Mouse (Mus musculus): Measurements from ENCODE around the gene Ermp1. TPM values are rescaled to one million over a fixed set of nuclear protein-coding genes. Genes with fewer than 3 reads are reported as not detected.

Ermp1 gene
- polyA plus RNA-seq, 1 experiment from 2014 or later = 9.9 TPM

- Histone ChIP-seq H3K4me1 (ENCODE audit: control insufficient read depth, insufficient read depth, low read length) (no peaks in the 10 kb centered on the region), H3K27me3 (ENCODE audit: control insufficient read depth, insufficient read depth, low read length) (no peaks in the 10 kb centered on the region), H3K9ac (replicated peaks; ENCODE audit: low read depth, low read length) (no peak overlapping the region), H3K4me2 (ENCODE audit: low read depth, low read length) (no peak overlapping the region), H3K27ac (ENCODE audit: low read depth, low read length) (no peak overlapping the region), H3K9me3 (ENCODE audit: control insufficient read depth, low read length) (no peaks in the 10 kb centered on the region), H3K36me3 (ENCODE audit: control insufficient read depth, insufficient read depth, low read length) (no peaks in the 10 kb centered on the region), H3K4me3 (ENCODE audit: low read depth, low read length) (no peak overlapping the region)
- WGBS = 87% methylated on average over 4 of the region's 4 CpGs
- no peak for ATAC-seq (ENCODE audit: low read depth)
Observed at GRCm38 (mm10) chr19:29656029-29656428, 7.8 kb upstream of the Ermp1 start.

- H3K27me3 ChIP-seq (ENCODE audit: control insufficient read depth, insufficient read depth, low read length) = no peaks in the 10 kb centered on the region
- H3K4me2 ChIP-seq (ENCODE audit: low read depth, low read length) = no peak overlapping the region
- WGBS = 12% methylated on average over 6 of the region's 6 CpGs
- no peak for ATAC-seq (ENCODE audit: low read depth)
- H3K9ac ChIP-seq (replicated peaks; ENCODE audit: low read depth, low read length) = no peak overlapping the region
- no peak overlapping the region for H3K27ac ChIP-seq (ENCODE audit: low read depth, low read length)
- H3K4me1 ChIP-seq (ENCODE audit: control insufficient read depth, insufficient read depth, low read length) = no peaks in the 10 kb centered on the region
- H3K36me3 ChIP-seq (ENCODE audit: control insufficient read depth, insufficient read depth, low read length) = no peaks in the 10 kb centered on the region
- H3K9me3 ChIP-seq (ENCODE audit: control insufficient read depth, low read length) = no peaks in the 10 kb centered on the region
- no peak overlapping the region for H3K4me3 ChIP-seq (ENCODE audit: low read depth, low read length)
Observed at GRCm38 (mm10) chr19:29655148-29655547, 6.9 kb upstream of the Ermp1 start.

GRCm38 (mm10) chr19:29653768-29654265 is 5.6 kb upstream of the Ermp1 start:
- Histone ChIP-seq H3K4me1 (ENCODE audit: control insufficient read depth, insufficient read depth, low read length) (no peaks in the 10 kb centered on the region), H3K27me3 (ENCODE audit: control insufficient read depth, insufficient read depth, low read length) (no peaks in the 10 kb centered on the region), H3K4me3 (ENCODE audit: low read depth, low read length) (no peak overlapping the region), H3K4me2 (ENCODE audit: low read depth, low read length) (no peak overlapping the region), H3K9me3 (ENCODE audit: control insufficient read depth, low read length) (no peaks in the 10 kb centered on the region), H3K9ac (replicated peaks; ENCODE audit: low read depth, low read length) (no peak overlapping the region), H3K36me3 (ENCODE audit: control insufficient read depth, insufficient read depth, low read length) (no peaks in the 10 kb centered on the region), H3K27ac (ENCODE audit: low read depth, low read length) (no peak overlapping the region)
- ATAC-seq (ENCODE audit: low read depth) = no peak
- 89% methylated on average over 9 of the region's 9 CpGs for WGBS

GRCm38 (mm10) chr19:29649683-29650082 is 1.5 kb upstream of the Ermp1 start:
- no peaks in the 10 kb centered on the region for H3K36me3 ChIP-seq (ENCODE audit: control insufficient read depth, insufficient read depth, low read length)
- H3K27me3 ChIP-seq (ENCODE audit: control insufficient read depth, insufficient read depth, low read length) = no peaks in the 10 kb centered on the region
- 93% methylated on average over 1 of the region's 1 CpGs for WGBS
- no peaks in the 10 kb centered on the region for H3K4me1 ChIP-seq (ENCODE audit: control insufficient read depth, insufficient read depth, low read length)
- no peak for ATAC-seq (ENCODE audit: low read depth)
- H3K4me2 ChIP-seq (ENCODE audit: low read depth, low read length) = no peak overlapping the region
- H3K9me3 ChIP-seq (ENCODE audit: control insufficient read depth, low read length) = no peaks in the 10 kb centered on the region
- H3K27ac ChIP-seq (ENCODE audit: low read depth, low read length) = no peak overlapping the region
- no peak overlapping the region for H3K4me3 ChIP-seq (ENCODE audit: low read depth, low read length)
- no peak overlapping the region for H3K9ac ChIP-seq (replicated peaks; ENCODE audit: low read depth, low read length)

- no peak overlapping the region for H3K9ac ChIP-seq (replicated peaks; ENCODE audit: low read depth, low read length)
- H3K36me3 ChIP-seq (ENCODE audit: control insufficient read depth, insufficient read depth, low read length) = no peaks in the 10 kb centered on the region
- peak overlapping the region; percentile 74 for H3K4me3 ChIP-seq (ENCODE audit: low read depth, low read length)
- no peaks in the 10 kb centered on the region for H3K4me1 ChIP-seq (ENCODE audit: control insufficient read depth, insufficient read depth, low read length)
- no peaks in the 10 kb centered on the region for H3K27me3 ChIP-seq (ENCODE audit: control insufficient read depth, insufficient read depth, low read length)
- 25% methylated on average over 4 of the region's 4 CpGs for WGBS
- no peaks in the 10 kb centered on the region for H3K9me3 ChIP-seq (ENCODE audit: control insufficient read depth, low read length)
- peak overlapping the region; percentile 16; the same call in 1 of the 2 replicates for H3K4me2 ChIP-seq (ENCODE audit: low read depth, low read length)
- H3K27ac ChIP-seq (ENCODE audit: low read depth, low read length) = no peak overlapping the region; the same call in 1 of the 2 replicates
- ATAC-seq (ENCODE audit: low read depth) = no peak
Observed at GRCm38 (mm10) chr19:29648550-29648914, 317 bp upstream of the Ermp1 start.

- Histone ChIP-seq H3K9me3 (ENCODE audit: control insufficient read depth, low read length) (no peaks in the 10 kb centered on the region), H3K4me1 (ENCODE audit: control insufficient read depth, insufficient read depth, low read length) (no peaks in the 10 kb centered on the region), H3K36me3 (ENCODE audit: control insufficient read depth, insufficient read depth, low read length) (no peaks in the 10 kb centered on the region), H3K4me2 (ENCODE audit: low read depth, low read length) (no peak overlapping the region), H3K9ac (replicated peaks; ENCODE audit: low read depth, low read length) (no peak overlapping the region), H3K27ac (ENCODE audit: low read depth, low read length) (no peak overlapping the region), H3K4me3 (ENCODE audit: low read depth, low read length) (no peak overlapping the region), H3K27me3 (ENCODE audit: control insufficient read depth, insufficient read depth, low read length) (no peaks in the 10 kb centered on the region)
- WGBS = 92% methylated on average over 6 of the region's 6 CpGs
- no peak for ATAC-seq (ENCODE audit: low read depth)
Observed at GRCm38 (mm10) chr19:29644747-29645146, 3.5 kb downstream of the Ermp1 start.

- no peak overlapping the region for H3K4me2 ChIP-seq (ENCODE audit: low read depth, low read length)
- H3K36me3 ChIP-seq (ENCODE audit: control insufficient read depth, insufficient read depth, low read length) = no peaks in the 10 kb centered on the region
- 78% methylated on average over 11 of the region's 11 CpGs for WGBS
- H3K4me3 ChIP-seq (ENCODE audit: low read depth, low read length) = no peak overlapping the region
- no peak for ATAC-seq (ENCODE audit: low read depth)
- H3K27ac ChIP-seq (ENCODE audit: low read depth, low read length) = no peak overlapping the region
- H3K4me1 ChIP-seq (ENCODE audit: control insufficient read depth, insufficient read depth, low read length) = no peaks in the 10 kb centered on the region
- H3K9ac ChIP-seq (replicated peaks; ENCODE audit: low read depth, low read length) = no peak overlapping the region
- H3K9me3 ChIP-seq (ENCODE audit: control insufficient read depth, low read length) = no peaks in the 10 kb centered on the region
- H3K27me3 ChIP-seq (ENCODE audit: control insufficient read depth, insufficient read depth, low read length) = no peaks in the 10 kb centered on the region
Observed at GRCm38 (mm10) chr19:29643194-29643922, 4.9 kb downstream of the Ermp1 start.

GRCm38 (mm10) chr19:29642211-29642610 is 6.0 kb downstream of the Ermp1 start:
- H3K9me3 ChIP-seq (ENCODE audit: control insufficient read depth, low read length) = no peaks in the 10 kb centered on the region
- H3K27me3 ChIP-seq (ENCODE audit: control insufficient read depth, insufficient read depth, low read length) = no peaks in the 10 kb centered on the region
- H3K4me2 ChIP-seq (ENCODE audit: low read depth, low read length) = no peak overlapping the region
- H3K27ac ChIP-seq (ENCODE audit: low read depth, low read length) = no peak overlapping the region
- no peaks in the 10 kb centered on the region for H3K4me1 ChIP-seq (ENCODE audit: control insufficient read depth, insufficient read depth, low read length)
- no peak; the same call in 1 of the 2 replicates for ATAC-seq (ENCODE audit: low read depth)
- 57% methylated on average over 6 of the region's 6 CpGs for WGBS
- no peaks in the 10 kb centered on the region for H3K36me3 ChIP-seq (ENCODE audit: control insufficient read depth, insufficient read depth, low read length)
- H3K9ac ChIP-seq (replicated peaks; ENCODE audit: low read depth, low read length) = no peak overlapping the region
- H3K4me3 ChIP-seq (ENCODE audit: low read depth, low read length) = no peak overlapping the region

GRCm38 (mm10) chr19:29641510-29641909 is 6.7 kb downstream of the Ermp1 start:
- WGBS = 59% methylated on average over 5 of the region's 5 CpGs
- H3K9me3 ChIP-seq (ENCODE audit: control insufficient read depth, low read length) = no peaks in the 10 kb centered on the region
- no peak overlapping the region for H3K4me3 ChIP-seq (ENCODE audit: low read depth, low read length)
- no peak for ATAC-seq (ENCODE audit: low read depth)
- H3K9ac ChIP-seq (replicated peaks; ENCODE audit: low read depth, low read length) = no peak overlapping the region
- no peaks in the 10 kb centered on the region for H3K27me3 ChIP-seq (ENCODE audit: control insufficient read depth, insufficient read depth, low read length)
- no peak overlapping the region for H3K4me2 ChIP-seq (ENCODE audit: low read depth, low read length)
- H3K27ac ChIP-seq (ENCODE audit: low read depth, low read length) = no peak overlapping the region
- H3K36me3 ChIP-seq (ENCODE audit: control insufficient read depth, insufficient read depth, low read length) = no peaks in the 10 kb centered on the region
- no peaks in the 10 kb centered on the region for H3K4me1 ChIP-seq (ENCODE audit: control insufficient read depth, insufficient read depth, low read length)
